Comparison of ENCODE assay signal across 8 mouse cellular contexts in genomic region chr4:154837170-154837569, GRCm38 (mm10). TPM values are rescaled to one million over a fixed set of nuclear protein-coding genes. Genes with fewer than 3 reads are reported as not detected.
DNase-seq lines count a peak whose midpoint lies in the region; ATAC-seq lines count a peak whose summit lies in the region.

Gene Ttc34, plus strand, starts transcription at chr4:154837459.

- intact Hi-C loops in gastrocnemius, postnatal 14 days (cut with DNase I; ENCODE audit: low total_unique reads) = no loop called here

- DNase-seq in 3T3-L1 (ENCODE audit: low read depth, low spot score) = peak; percentile 57
- peak; percentile 46 to 60 for DNase-seq in CD8-positive naive resting alpha-beta T cell, adult 2 months (ENCODE audit: low read depth in 2 of 2, low spot score in 2 of 2)
- peak; percentile 43 for DNase-seq in cerebellum, adult 11 months
- peak; percentile 61 for DNase-seq in gastrocnemius, postnatal 14 days
- peak; percentile 60 to 69 for DNase-seq in kidney, postnatal 25 days
- peak; percentile 79 for DNase-seq in lung, postnatal 10 days
- peak; percentile 22 to 46 for DNase-seq in spleen, adult 18-20 months

- no peak for ATAC-seq in activated CD4-positive, CD25-positive, alpha-beta regulatory T cell, adult 4 months

RNA-seq across cellular contexts. Expression of gene Ttc34, which starts in this region (rescaled TPM):
- total RNA-seq in gastrocnemius, postnatal 14 days (2021) = not detected
- not detected for polyA plus RNA-seq in activated CD4-positive, CD25-positive, alpha-beta regulatory T cell, adult 4 months (2017; shearing (Covaris generic))

Comparison
In these comparisons a context has a peak if more than half of its experiments do, and no peak if none do; other contexts are left out.
1. Peak in DNase-seq in gastrocnemius, postnatal 14 days; RNA of the gene not detected or under 1 TPM.